12 mouse cellular contexts compared by ENCODE assay signal in genomic region chr12:82999333-83000032, GRCm38 (mm10).
DNase-seq lines count a peak whose midpoint lies in the region; ATAC-seq and TF ChIP-seq lines count a peak whose summit lies in the region.
"Had no signal": no experiment of that assay in that cellular context is flagged by ENCODE, and none has a peak within 500 bp of the region (broad histone marks: within the 10 kb centered on the region; RNA-seq: fewer than 3 reads in every experiment).

No protein-coding gene starts in this region.

- no peaks in the 10 kb centered on the region for H3K4me1 ChIP-seq in heart, embryonic 10.5 days
- peaks cover 2% of the 10 kb centered on the region; the same call in 1 of the 2 replicates for H3K4me1 ChIP-seq in testis, adult 2 months (ENCODE audit: control insufficient read depth, insufficient read depth, low read length)
- H3K4me1 ChIP-seq in heart, embryonic 15.5 days (replicated peaks) = no peaks in the 10 kb centered on the region
- H3K4me1 ChIP-seq: hindbrain, embryonic 12.5 days had no signal

- no peak for TF ChIP-seq POLR2A in testis, adult 2 months (IDR thresholded peaks at IDR 0.05; ENCODE audit: control insufficient read depth, low read depth, low read length)

- no peak overlapping the region for H3K27ac ChIP-seq in heart, embryonic 10.5 days
- no peak overlapping the region for H3K27ac ChIP-seq in testis, adult 2 months (ENCODE audit: control insufficient read depth, insufficient read depth, low read depth, low read length)
- H3K27ac ChIP-seq in heart, embryonic 15.5 days = 0 out of 2 replicates have a peak overlapping the region, but pooled peaks have one; percentile 2
- H3K27ac ChIP-seq: hindbrain, embryonic 12.5 days; liver, embryonic 14.5 days had no signal

- 83% methylated on average over 7 of the region's 7 CpGs for WGBS in heart, embryonic 10.5 days
- 80% methylated on average over 7 of the region's 7 CpGs for WGBS in heart, embryonic 15.5 days

- no peak overlapping the region for H3K4me2 ChIP-seq in heart, embryonic 15.5 days
- H3K4me2 ChIP-seq: hindbrain, embryonic 12.5 days had no signal

- H3K4me3 ChIP-seq in heart, embryonic 10.5 days = no peak overlapping the region
- H3K4me3 ChIP-seq in testis, adult 2 months (ENCODE audit: control insufficient read depth, low read depth, low read length) = peak overlapping the region; percentile 37
- no peak overlapping the region for H3K4me3 ChIP-seq in heart, embryonic 15.5 days
- H3K4me3 ChIP-seq: erythroblast, embryonic 14.5 days; hindbrain, embryonic 12.5 days; megakaryocyte, embryonic 14.5 days had no signal

- no peaks in the 10 kb centered on the region for H3K9me3 ChIP-seq in heart, embryonic 10.5 days
- no peaks in the 10 kb centered on the region for H3K9me3 ChIP-seq in heart, embryonic 15.5 days (replicated peaks)
- H3K9me3 ChIP-seq: hindbrain, embryonic 12.5 days had no signal

- H3K27me3 ChIP-seq in heart, embryonic 10.5 days (ENCODE audit: insufficient read depth, poor library complexity, severe bottlenecking) = no peaks in the 10 kb centered on the region
- no peaks in the 10 kb centered on the region for H3K27me3 ChIP-seq in testis, adult 2 months (ENCODE audit: control insufficient read depth, insufficient read depth, low read length)
- H3K27me3 ChIP-seq in heart, embryonic 15.5 days = no peaks in the 10 kb centered on the region
- H3K27me3 ChIP-seq: hindbrain, embryonic 12.5 days had no signal

- no peak for ATAC-seq in heart, embryonic 15.5 days (replicated peaks; ENCODE audit: insufficient number of reproducible peaks, insufficient read depth, low FRiP score, low read depth)

- TF ChIP-seq CTCF in testis, adult 2 months (IDR thresholded peaks at IDR 0.05; ENCODE audit: control insufficient read depth, insufficient read depth, insufficient replicate concordance, low read depth, low read length) = no peak

- DNase-seq in heart, adult 11 months = peak; percentile 98
- DNase-seq in heart, embryonic 10.5 days (ENCODE audit: low spot score) = no peak
- DNase-seq in testis, postnatal 10 days (ENCODE audit: low spot score) = no peak
- DNase-seq in retina, postnatal 1 day = peak; percentile 44
- DNase-seq in kidney, postnatal 10 days = no peak
- no peak for DNase-seq in layer of hippocampus, postnatal 25 days (ENCODE audit: extremely low spot score in 1 of 2, low spot score in 1 of 2)

- no peaks in the 10 kb centered on the region for H3K36me3 ChIP-seq in heart, embryonic 10.5 days
- no peaks in the 10 kb centered on the region for H3K36me3 ChIP-seq in testis, adult 2 months (ENCODE audit: control insufficient read depth, insufficient read depth, low read length)
- H3K36me3 ChIP-seq in heart, embryonic 15.5 days = no peaks in the 10 kb centered on the region
- H3K36me3 ChIP-seq: hindbrain, embryonic 12.5 days had no signal

- H3K9ac ChIP-seq in heart, embryonic 15.5 days = no peak overlapping the region
- H3K9ac ChIP-seq: hindbrain, embryonic 12.5 days; liver, embryonic 14.5 days had no signal

Comparison
In these comparisons a context has a peak if more than half of its experiments do, and no peak if none do; other contexts are left out.
1. DNase-seq: peak in heart, adult 11 months (single experiment) and retina, postnatal 1 day (single experiment); none in heart, embryonic 10.5 days (single experiment), testis, postnatal 10 days (single experiment), kidney, postnatal 10 days (single experiment) and layer of hippocampus, postnatal 25 days (0 of 2).